Mouse (Mus musculus): ENCODE measurements around the gene Optn. TPM values are rescaled to one million over a fixed set of nuclear protein-coding genes. Genes with fewer than 3 reads are reported as not detected.

The Optn gene
- polyA plus RNA-seq, 1 experiment from 2014 or later = 15.1 TPM

DNA sequence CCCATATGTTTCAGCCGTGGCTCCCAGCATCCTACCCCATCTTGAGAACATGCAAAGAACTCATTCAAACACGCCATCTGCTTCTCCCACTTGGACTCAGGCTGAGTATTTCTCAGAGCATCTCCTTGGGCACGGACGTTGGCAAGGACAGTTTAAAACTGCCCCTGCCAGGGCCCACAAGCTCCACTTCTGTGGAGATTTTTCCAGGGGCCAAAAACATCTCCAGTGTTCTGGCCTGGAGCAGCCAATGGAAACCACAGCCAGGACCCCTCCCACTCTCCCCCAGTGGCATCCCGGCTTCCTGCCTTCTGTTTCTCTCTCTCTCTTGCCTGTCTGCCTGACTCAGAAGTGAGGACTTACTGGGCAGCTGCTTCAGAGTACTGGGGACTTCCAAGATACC lies 88.0 kb downstream of the Optn start, which contains the start of gene Ucma:
Gene Ucma, plus strand, starts transcription at position 316 of the 400 bp plus-strand sequence.
- Histone ChIP-seq H3K9me3 (replicated peaks) (no peaks in the 10 kb centered on the region), H3K36me3 (no peaks in the 10 kb centered on the region), H3K27me3 (no peaks in the 10 kb centered on the region), H3K9ac (no peak within 1 kb of the TSS), H3K4me3 (no peak within 1 kb of the TSS), H3K4me2 (no peak within 1 kb of the TSS), H3K4me1 (replicated peaks) (no peaks in the 10 kb centered on the region), H3K27ac (no peak within 1 kb of the TSS)
- WGBS = 52% methylated on average over 5 of the region's 5 CpGs
- ATAC-seq (replicated peaks; ENCODE audit: insufficient number of reproducible peaks, insufficient read depth, low FRiP score, low read depth) = no peak

Other genes with a start within 250 kb of the Optn start
- 33.7 and 42.3 TPM in 2 replicates for gene Sephs1, start 182.5 kb downstream of the Optn start, polyA plus RNA-seq (2015; fragmentation: Nextera tagmentation; extraction: Ambion mirVana)
- gene Phyh, start 145.0 kb downstream of the Optn start, polyA plus RNA-seq (2015; fragmentation: Nextera tagmentation; extraction: Ambion mirVana) = 170 and 225 TPM in 2 replicates
- gene Ucma, start 87.9 kb downstream of the Optn start, polyA plus RNA-seq (2015; fragmentation: Nextera tagmentation; extraction: Ambion mirVana) = 0.15 TPM in 1 of 2 replicates, not detected in the other
- gene Mcm10, start 51.3 kb downstream of the Optn start, polyA plus RNA-seq (2015; fragmentation: Nextera tagmentation; extraction: Ambion mirVana) = 12.1 and 14.5 TPM in 2 replicates
- gene Ccdc3, start 73.7 kb upstream of the Optn start, polyA plus RNA-seq (2015; fragmentation: Nextera tagmentation; extraction: Ambion mirVana) = 6.8 and 9.4 TPM in 2 replicates

Data from heart, embryonic 15.5 days (tissue).